Mouse (Mus musculus) liver, postnatal 0 days (tissue): Measurements from ENCODE around the gene Cc2d1a. TPM values are rescaled to one million over a fixed set of nuclear protein-coding genes. Genes with fewer than 3 reads are reported as not detected.
A peak's percentile ranks its signal among the peaks of the same experiment; 100 is the strongest.

Experiments used
- ATAC-seq: fragments of 200-750 bp; cut with Nextera tagmentation; 2 replicates; pipeline ENCODE4 v1.8.0; 2017; ENCODE audit warnings: mild to moderate bottlenecking, moderate library complexity
- DNase-seq: peaks from one replicate; pipeline ENCODE4 v3.0.0-alpha.2; 2016
- H3K27ac ChIP-seq: fragments of 300-500 bp; sonication (generic); 2 replicates; pipeline ENCODE4 v1.5.1; 2014; ENCODE audit warnings: antibody characterized with exemption, moderate library complexity, mild to moderate bottlenecking, low read depth
- H3K27me3 ChIP-seq: fragments of 300-500 bp; sonication (generic); 2 replicates; pipeline ENCODE4 v1.6.1; 2014; ENCODE audit warnings: low read length, control low read depth, mixed read lengths; ENCODE audit not compliant: insufficient read depth
- H3K36me3 ChIP-seq: fragments of 300-500 bp; sonication (generic); replicated peaks from 2 replicates; pipeline ENCODE4 v1.6.1; 2014; ENCODE audit warnings: mild to moderate bottlenecking, control low read depth, low read length, moderate library complexity, mixed read lengths; ENCODE audit not compliant: insufficient read depth
- H3K4me1 ChIP-seq: fragments of 300-500 bp; sonication (generic); 2 replicates; pipeline ENCODE4 v1.6.1; 2014; ENCODE audit warnings: antibody characterized with exemption, mild to moderate bottlenecking, control low read depth; ENCODE audit not compliant: insufficient read depth
- H3K4me2 ChIP-seq: fragments of 300-500 bp; sonication (generic); 2 replicates; pipeline ENCODE4 v1.6.1; 2014; ENCODE audit warnings: low read depth, mild to moderate bottlenecking, low read length, moderate library complexity, mixed read lengths
- H3K4me3 ChIP-seq: fragments of 300-500 bp; sonication (generic); 2 replicates; pipeline ENCODE4 v1.5.1; 2014; ENCODE audit warnings: low read depth, low read length
- H3K9ac ChIP-seq: fragments of 300-500 bp; sonication (generic); replicated peaks from 2 replicates; pipeline ENCODE4 v1.6.1; 2014; ENCODE audit warnings: mild to moderate bottlenecking, moderate library complexity
- H3K9me3 ChIP-seq: fragments of 300-500 bp; sonication (generic); 2 replicates; pipeline ENCODE4 v1.6.1; 2016; ENCODE audit warnings: mild to moderate bottlenecking, control low read depth, low read length, mixed read lengths
- CTCF ChIP-seq: sonication (generic); IDR thresholded peaks from 2 replicates; pipeline ENCODE4 v1.5.1; 2016; ENCODE audit warnings: antibody characterized with exemption, low read depth
- EP300 ChIP-seq: IDR thresholded peaks from 2 replicates; pipeline ENCODE4 v1.6.1; 2016; ENCODE audit warnings: antibody characterized with exemption, low read depth, mild to moderate bottlenecking
- WGBS: fragments of 180-500 bp; shearing (Covaris S2); extraction: QIAGEN DNeasy Blood & Tissue Kit; methylation state at CpG from one replicate; pipeline ENCODE4 v1.1.7; 2014; ENCODE audit not compliant: insufficient replicate concordance; 5-methylcytosine and 5-hydroxymethylcytosine counted together
- polyA plus RNA-seq: library from polyadenylated mRNA; unstranded; fragments of >200 nt; fragmentation: Nextera tagmentation; extraction: Ambion mirVana; gene quantifications from 2 replicates; pipeline ENCODE4 v1.2.1, GENCODE M21; 2015

The Cc2d1a gene
- polyA plus RNA-seq, 1 experiment from 2014 or later, result 4.4 TPM

- Histone ChIP-seq H3K27ac (no peak overlapping the region), H3K9ac (no peak overlapping the region), H3K36me3 (no peaks in the 10 kb centered on the region), H3K4me1 (no peaks in the 10 kb centered on the region), H3K27me3 (no peaks in the 10 kb centered on the region), H3K4me2 (no peak overlapping the region), H3K4me3 (no peak overlapping the region), H3K9me3 (no peaks in the 10 kb centered on the region)
- 72% methylated on average over 3 of the region's 3 CpGs for WGBS
- no peak for DNase-seq
- ATAC-seq, result no peak
- TF ChIP-seq CTCF (no peak), EP300 (no peak)
Observed at GRCm38 (mm10) chr8:84122151-84122550, 25.6 kb downstream of the Cc2d1a start.

GRCm38 (mm10) chr8:84115646-84116045 lies 32.1 kb downstream of the Cc2d1a start:
- DNase-seq (no peak), ATAC-seq (no peak)
- H3K4me1 ChIP-seq, result no peaks in the 10 kb centered on the region
- H3K4me3 ChIP-seq, result no peak overlapping the region
- no peaks in the 10 kb centered on the region for H3K27me3 ChIP-seq
- H3K4me2 ChIP-seq, result no peak overlapping the region
- H3K27ac ChIP-seq, result no peak overlapping the region
- 81% methylated on average over 6 of the region's 6 CpGs for WGBS
- H3K9ac ChIP-seq, result no peak overlapping the region
- no peaks in the 10 kb centered on the region for H3K36me3 ChIP-seq
- H3K9me3 ChIP-seq, result no peaks in the 10 kb centered on the region
- TF ChIP-seq EP300 (no peak), CTCF (no peak)

DNA sequence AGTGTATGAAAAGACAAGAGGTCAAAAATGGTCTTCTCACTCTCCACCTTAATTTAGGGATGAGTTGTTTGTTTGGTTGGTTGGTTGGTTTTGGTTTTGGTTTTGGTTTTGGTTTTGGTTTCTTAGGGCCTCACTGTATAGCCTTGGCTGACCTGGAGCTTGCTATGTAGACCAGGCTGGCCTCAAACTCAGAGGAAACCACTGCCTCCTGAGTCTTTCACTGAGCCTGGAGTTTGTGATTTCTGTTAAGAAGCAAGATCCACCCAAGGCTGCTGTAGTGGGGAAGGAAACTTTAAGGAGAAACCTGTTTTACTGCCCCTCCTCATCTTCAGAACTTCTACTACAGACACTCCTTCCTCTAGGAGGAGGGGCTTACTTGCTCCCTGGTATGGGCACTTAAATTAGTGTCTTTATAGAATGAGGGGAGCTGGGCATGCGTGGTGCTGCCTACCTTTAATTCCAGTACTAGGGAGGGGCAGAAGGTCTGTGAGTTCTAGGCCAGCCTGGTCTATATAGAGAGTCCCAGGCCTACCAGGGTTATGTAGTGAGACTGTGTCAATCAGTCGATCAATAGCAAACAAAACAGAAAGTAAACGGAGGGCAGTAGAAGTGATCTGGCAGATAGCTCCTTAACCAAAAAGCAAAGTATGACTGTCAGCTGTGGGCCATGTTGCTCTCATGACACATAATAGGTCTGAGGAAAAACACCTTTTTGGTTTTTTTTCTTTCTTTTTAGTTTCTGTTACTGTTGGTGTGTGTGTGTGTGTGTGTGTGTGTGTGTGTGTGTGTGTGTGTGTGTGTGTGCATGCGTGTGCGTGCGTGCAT lies 41.3 kb downstream of the Cc2d1a start:
- Histone ChIP-seq H3K4me2 (no peak overlapping the region), H3K4me1 (peaks cover 23% of the 10 kb centered on the region), H3K36me3 (no peaks in the 10 kb centered on the region), H3K4me3 (no peak overlapping the region), H3K9me3 (no peaks in the 10 kb centered on the region), H3K27me3 (no peaks in the 10 kb centered on the region), H3K9ac (no peak overlapping the region), H3K27ac (no peak overlapping the region)
- no peak for DNase-seq
- TF ChIP-seq CTCF, result no peak
- TF ChIP-seq EP300, result no peak
- no peak for ATAC-seq
- 86% methylated on average over 6 of the region's 6 CpGs for WGBS

- Histone ChIP-seq H3K4me3 (no peak overlapping the region), H3K27me3 (no peaks in the 10 kb centered on the region), H3K9ac (no peak overlapping the region), H3K27ac (no peak overlapping the region), H3K4me1 (peaks cover 23% of the 10 kb centered on the region), H3K9me3 (no peaks in the 10 kb centered on the region), H3K4me2 (no peak overlapping the region; the same call in 1 of the 2 replicates), H3K36me3 (no peaks in the 10 kb centered on the region)
- DNase-seq (no peak), ATAC-seq (no peak)
- 76% methylated on average over 2 of the region's 2 CpGs for WGBS
- TF ChIP-seq EP300, result no peak
- no peak for TF ChIP-seq CTCF
Observed at GRCm38 (mm10) chr8:84105676-84106075, 42.1 kb downstream of the Cc2d1a start.

GRCm38 (mm10) chr8:84104697-84105609 lies 42.8 kb downstream of the Cc2d1a start, which contains the start of gene Dcaf15:
Gene Dcaf15 (minus strand): TSS chr8:84104768.
- DNase-seq, result peak; percentile 98
- TF ChIP-seq EP300, result peak; percentile 41
- no peak for TF ChIP-seq CTCF
- Histone ChIP-seq H3K27ac (peak within 1 kb of the TSS; percentile 84), H3K9me3 (no peaks in the 10 kb centered on the region), H3K27me3 (no peaks in the 10 kb centered on the region), H3K36me3 (no peaks in the 10 kb centered on the region; the same call in 1 of the 2 replicates), H3K4me3 (peak within 1 kb of the TSS; percentile 80), H3K4me2 (peak within 1 kb of the TSS; percentile 86), H3K4me1 (peaks cover 23% of the 10 kb centered on the region), H3K9ac (peak within 1 kb of the TSS; percentile 74)
- WGBS, result 10% methylated on average over 42 of the region's 42 CpGs
- peak; percentile 97 for ATAC-seq

- H3K27me3 ChIP-seq, result no peaks in the 10 kb centered on the region
- under 1% methylated on average over 27 of the region's 29 CpGs for WGBS
- TF ChIP-seq CTCF (peak; percentile 50), EP300 (no peak)
- peaks cover 23% of the 10 kb centered on the region for H3K4me1 ChIP-seq
- peak overlapping the region; percentile 74 for H3K9ac ChIP-seq
- peak; percentile 80 for DNase-seq
- H3K36me3 ChIP-seq, result peaks cover 1% of the 10 kb centered on the region; the same call in 1 of the 2 replicates
- H3K4me2 ChIP-seq, result peak overlapping the region; percentile 86
- no peaks in the 10 kb centered on the region for H3K9me3 ChIP-seq
- peak overlapping the region; percentile 80 for H3K4me3 ChIP-seq
- peak overlapping the region; percentile 84 for H3K27ac ChIP-seq
- peak; percentile 57 for ATAC-seq
Observed at GRCm38 (mm10) chr8:84104221-84104620, 43.5 kb downstream of the Cc2d1a start.
